Mouse (Mus musculus) heart, postnatal 0 days (tissue): ENCODE results near the gene Gm49393.

Experiments used
- CTCF ChIP-seq: IDR thresholded peaks from 2 replicates; pipeline ENCODE4 v1.5.1; 2016; ENCODE audit warnings: antibody characterized with exemption, control low read depth, low read depth
- EP300 ChIP-seq: IDR thresholded peaks from 2 replicates; pipeline ENCODE4 v1.6.1; 2016; ENCODE audit warnings: antibody characterized with exemption, low read depth

GRCm38 (mm10) chr13:60839353-60839902, 96.0 kb downstream of the Gm49393 start:
- no peak for TF ChIP-seq CTCF
- no peak for TF ChIP-seq EP300
